Mouse (Mus musculus) gastrocnemius, adult 2 months (tissue): Measurements from ENCODE around the gene Scube1. TPM values are rescaled to one million over a fixed set of nuclear protein-coding genes. Genes with fewer than 3 reads are reported as not detected.

Source experiments
- DNase-seq: peaks from one replicate; pipeline ENCODE4 v3.0.0; 2022
- H3K27ac ChIP-seq: fragments of 200-600 bp; 2 replicates; pipeline ENCODE4 v1.8.1; 2022; ENCODE audit warnings: mild to moderate bottlenecking
- H3K4me3 ChIP-seq: fragments of 200-600 bp; 2 replicates; pipeline ENCODE4 v1.8.1; 2022; ENCODE audit warnings: mild to moderate bottlenecking, moderate library complexity
- CTCF ChIP-seq: fragments of 200-600 bp; IDR thresholded peaks from 2 replicates; pipeline ENCODE4 v1.8.1; 2022; ENCODE audit warnings: antibody characterized with exemption, mild to moderate bottlenecking, moderate library complexity
- intact Hi-C: fragments of 180-260 bp; cut with DNase I; formaldehyde crosslinking; loops from one replicate; pipeline ENCODE4 v1.15.1; 2025
- total RNA-seq, 2 experiments: library from RNA; stranded (reverse); gene quantifications; 2 replicates each; pipeline ENCODE4 v1.2.3; 2021

Scube1 gene
- total RNA-seq, 2 experiments from 2014 or later, result 0.18 to 0.45 TPM

DNA sequence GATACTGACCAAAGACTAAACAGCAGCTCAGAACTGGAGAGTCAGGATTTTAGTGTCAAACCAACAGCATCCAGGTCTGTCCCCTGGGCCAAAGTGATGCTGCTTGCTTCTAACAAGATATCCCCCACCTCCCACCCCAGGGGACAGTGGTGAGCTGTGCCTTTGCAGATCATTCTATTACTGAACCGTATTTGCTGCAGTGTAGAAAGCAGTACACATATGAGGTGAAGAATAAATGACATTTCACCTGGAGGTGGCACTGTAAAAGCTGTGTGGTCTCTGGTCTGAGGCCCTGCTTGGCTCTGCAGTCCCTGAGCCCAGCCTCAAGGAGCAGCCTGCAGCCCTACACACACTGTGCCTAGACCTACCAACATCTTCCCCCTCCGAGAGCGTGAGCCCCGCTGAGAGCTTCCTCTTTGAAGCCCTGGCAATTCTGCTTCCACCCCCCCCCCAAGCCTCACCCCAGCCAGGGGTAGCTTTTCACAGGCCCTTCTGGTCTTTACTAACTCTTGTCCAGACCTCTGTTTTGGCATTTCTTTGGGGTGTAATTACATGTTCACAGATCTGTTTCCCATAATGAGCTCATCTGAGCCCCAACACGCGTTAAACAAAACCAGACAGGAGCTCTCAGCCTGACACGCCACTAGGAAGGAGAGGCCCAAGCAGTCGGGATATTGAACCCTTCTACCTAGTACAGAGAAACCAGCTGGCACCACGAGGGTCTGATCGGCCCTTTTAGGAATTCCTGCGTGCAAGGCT lies 24.8 kb downstream of the Scube1 start:
- intact Hi-C loops, result no loop called here
- Histone ChIP-seq H3K27ac (no peak overlapping the region), H3K4me3 (no peak overlapping the region)
- TF ChIP-seq CTCF, result no peak
- DNase-seq, result no peak

DNA sequence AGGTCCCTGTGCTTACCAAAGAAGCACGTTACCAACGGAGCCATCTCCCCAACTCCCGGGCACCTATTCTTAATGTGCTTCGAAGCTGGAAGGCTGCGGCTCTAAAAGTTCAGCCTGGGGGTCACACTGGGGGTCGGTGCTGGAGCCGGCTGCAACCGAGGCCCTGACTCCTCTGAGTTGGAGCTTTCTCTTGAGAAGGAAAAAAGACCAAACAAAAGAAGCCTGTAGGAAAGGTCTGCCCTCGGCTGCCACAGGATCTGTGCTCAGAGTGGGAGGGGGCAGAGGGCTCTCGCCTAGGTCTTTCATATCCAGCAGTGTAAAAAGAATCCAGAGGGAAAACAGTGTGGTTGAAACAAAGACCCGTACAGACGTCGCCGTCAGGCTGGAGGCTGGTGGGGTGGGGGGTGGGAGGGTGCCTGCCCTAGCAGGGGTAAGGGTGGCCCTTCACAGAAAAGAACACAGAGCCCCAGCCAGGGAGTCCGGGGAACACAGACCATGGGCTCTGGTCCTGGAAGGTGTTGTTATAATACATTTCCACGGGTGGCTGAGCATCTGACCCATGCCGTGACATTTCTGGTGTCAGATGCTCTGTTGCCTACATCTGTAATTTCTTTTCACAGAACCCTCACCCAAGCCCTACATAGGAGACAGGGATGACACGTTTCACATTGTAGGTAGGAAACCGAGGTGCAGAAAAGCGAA lies 25.5 kb downstream of the Scube1 start:
- no peak for TF ChIP-seq CTCF
- intact Hi-C loops, result no loop called here
- no peak for DNase-seq

DNA sequence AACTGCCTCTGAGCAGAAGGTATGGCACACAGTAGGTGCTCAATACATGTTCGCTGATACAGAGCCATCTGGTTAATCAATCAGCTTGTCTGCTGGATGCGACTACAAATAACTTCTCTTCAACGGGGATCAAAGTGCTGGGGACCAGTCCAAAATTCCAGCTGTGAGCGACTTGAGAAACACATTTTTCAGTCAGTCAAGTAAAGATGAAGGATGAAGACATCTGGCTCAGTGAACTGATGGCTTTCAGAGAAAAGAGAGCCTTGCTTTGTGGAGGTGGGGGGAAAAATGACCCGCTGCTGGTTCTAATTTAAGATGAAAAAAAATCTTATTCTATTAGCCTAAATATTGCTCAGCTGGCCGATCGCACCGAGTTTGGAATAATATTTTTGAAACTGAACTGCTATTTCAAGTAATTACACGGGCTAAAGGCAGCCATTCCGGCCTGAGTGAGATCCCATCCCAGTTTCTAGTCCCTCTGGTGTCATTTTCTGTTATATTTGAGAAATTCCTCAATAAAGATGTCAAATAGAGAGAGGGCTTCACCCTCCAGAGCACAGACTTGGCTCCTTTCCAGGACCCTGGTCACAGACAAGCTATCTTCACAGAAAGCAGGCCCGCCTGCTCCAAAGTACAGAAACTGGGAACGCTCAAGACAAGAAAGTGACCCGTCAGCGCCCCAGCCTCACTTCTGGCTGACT lies 28.0 kb downstream of the Scube1 start:
- DNase-seq, result no peak
- H3K27ac ChIP-seq, result no peak overlapping the region
- no peak for TF ChIP-seq CTCF
- intact Hi-C loops, result no loop called here
- H3K4me3 ChIP-seq, result no peak overlapping the region

More for the DNA sequence above, 25.5 kb downstream of the Scube1 start:
- H3K4me3 ChIP-seq, result no peak overlapping the region
- no peak overlapping the region for H3K27ac ChIP-seq

DNA sequence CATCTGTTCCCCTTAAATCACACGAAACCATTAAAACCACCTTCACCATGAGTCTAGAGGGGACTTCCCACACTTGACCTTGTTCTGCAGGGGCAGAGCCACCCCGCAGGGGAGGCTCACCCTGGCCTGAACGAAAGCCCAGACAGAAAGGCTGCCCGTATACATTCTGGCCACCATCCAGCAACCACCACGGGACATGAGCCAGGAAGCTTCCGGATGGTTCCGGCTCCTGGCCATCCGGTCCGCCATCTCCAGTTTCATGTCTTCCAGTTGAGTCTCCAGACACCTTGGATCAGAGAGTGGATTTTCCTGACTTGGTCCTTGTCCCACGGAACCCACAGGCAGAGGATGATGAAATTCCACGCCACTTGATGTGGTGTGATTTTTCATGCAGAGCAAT lies 29.7 kb downstream of the Scube1 start:
- Histone ChIP-seq H3K27ac (no peak overlapping the region), H3K4me3 (no peak overlapping the region)
- intact Hi-C loops, result no loop called here
- no peak for DNase-seq
- no peak for TF ChIP-seq CTCF

DNA sequence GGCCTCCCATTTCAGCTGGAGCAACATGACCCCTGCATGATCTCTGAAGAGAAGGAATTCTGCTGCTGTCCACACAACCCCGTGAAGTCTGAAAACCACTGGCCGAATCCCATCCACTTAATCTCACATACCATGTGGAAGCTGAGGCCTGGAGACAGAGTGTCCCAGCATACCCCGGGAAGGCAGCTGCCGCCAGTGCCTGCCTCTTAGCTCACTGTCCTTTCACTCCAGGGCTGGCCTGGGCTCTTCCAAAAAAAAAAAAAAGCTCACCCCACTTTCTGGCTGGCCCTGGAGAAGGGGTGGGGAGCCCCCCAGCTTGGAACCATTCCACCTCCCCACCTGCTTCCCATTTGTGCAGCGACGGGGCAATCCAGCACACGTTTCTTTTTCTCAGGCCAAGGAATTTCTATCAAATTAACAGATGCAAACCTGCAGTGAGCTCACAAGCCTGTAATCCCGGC lies 32.9 kb downstream of the Scube1 start:
- no peak for TF ChIP-seq CTCF
- peak; percentile 36 for DNase-seq
- intact Hi-C loops, result no loop called here
- Histone ChIP-seq H3K27ac (no peak overlapping the region), H3K4me3 (no peak overlapping the region)

DNA sequence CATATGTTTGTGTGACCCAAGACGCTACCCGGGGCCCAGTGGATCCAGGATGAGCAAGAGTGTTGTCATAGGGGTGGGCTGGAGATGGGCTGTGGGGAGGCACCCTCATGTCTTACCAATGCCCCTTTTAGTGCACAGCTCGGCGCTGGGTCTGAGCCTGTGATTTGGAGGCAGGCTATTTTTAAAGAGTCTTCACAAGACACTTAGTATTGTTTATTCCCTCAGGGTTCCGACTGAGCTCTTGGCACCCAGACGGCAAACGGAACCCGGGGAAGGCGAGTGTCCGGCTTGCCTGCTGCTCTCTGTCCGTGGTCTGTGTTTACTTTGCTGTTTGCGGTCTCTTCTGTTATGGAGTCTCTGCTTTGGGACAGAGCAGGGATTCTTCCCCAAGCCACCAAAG lies 34.9 kb downstream of the Scube1 start:
- DNase-seq, result no peak
- no peak for TF ChIP-seq CTCF

DNA sequence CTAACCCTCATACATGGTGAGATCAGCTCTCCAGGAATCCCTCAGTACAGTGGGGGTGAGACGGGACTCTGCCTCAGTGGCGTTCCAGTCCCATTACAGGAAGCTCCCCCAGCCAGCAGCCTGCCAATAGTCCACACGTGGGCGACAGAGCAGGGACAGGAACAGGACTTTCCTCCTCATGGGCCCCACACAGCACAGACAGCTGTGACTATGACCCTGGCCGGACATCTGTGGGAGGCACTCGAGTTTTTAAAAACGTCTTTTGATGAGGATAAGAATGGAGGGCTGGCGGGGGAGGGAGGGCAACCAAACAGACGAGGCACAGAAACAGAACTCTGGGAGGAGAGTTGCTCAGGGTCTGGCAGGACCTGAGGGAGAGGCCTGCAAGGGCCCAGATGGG lies 38.2 kb downstream of the Scube1 start:
- H3K27ac ChIP-seq, result no peak overlapping the region
- intact Hi-C loops, result no loop called here
- DNase-seq, result no peak
- H3K4me3 ChIP-seq, result no peak overlapping the region
- TF ChIP-seq CTCF, result no peak

More for the DNA sequence above, 34.9 kb downstream of the Scube1 start:
- Histone ChIP-seq H3K4me3 (no peak overlapping the region), H3K27ac (no peak overlapping the region)
- intact Hi-C loops, result no loop called here

DNA sequence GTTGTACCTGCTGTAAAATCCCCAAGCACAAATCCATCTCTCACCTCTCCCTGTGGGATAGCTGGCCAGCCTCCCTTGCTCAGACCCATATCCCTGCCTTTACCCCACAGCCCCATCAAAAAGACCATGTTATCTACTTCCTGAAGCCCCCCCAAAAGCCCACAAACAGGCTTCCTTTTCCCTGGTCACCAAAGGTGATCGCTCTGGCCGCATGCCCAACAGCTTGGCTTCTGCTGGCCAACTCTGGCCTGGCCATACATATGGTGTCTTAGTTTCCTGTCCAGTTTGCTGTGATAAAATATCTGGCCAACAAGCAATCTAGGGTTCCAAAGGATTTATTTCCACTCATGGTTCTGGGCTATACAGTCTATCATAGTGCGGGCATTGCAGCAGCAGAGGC lies 38.9 kb downstream of the Scube1 start:
- Histone ChIP-seq H3K27ac (no peak overlapping the region), H3K4me3 (no peak overlapping the region)
- DNase-seq, result no peak
- intact Hi-C loops, result no loop called here
- TF ChIP-seq CTCF, result no peak

DNA sequence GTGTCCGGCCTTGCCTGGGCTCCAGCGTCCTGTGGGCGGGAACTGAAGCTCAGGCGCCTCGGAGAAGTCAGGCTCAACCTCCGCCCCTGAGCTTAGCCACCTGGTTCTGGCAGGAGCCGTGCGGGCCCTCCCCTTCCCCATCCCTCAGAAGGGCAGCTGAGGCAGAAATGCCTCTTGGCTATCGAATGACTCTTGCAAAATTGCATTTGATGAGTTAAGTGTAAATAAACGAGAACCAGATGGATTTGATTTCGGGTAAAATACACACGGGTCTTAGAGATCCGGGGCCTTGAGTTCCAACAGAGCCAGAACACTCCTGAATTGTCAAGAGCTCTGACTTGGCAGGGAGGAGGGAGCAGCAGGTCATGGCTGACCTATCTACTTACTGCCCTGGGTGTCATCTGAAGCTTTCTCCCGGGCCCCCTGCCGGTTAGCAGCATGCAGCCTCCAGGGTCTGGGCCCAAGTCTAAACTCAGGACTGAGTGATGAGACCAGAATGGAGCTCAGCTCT lies 41.7 kb downstream of the Scube1 start:
- DNase-seq, result peak; percentile 34
- Histone ChIP-seq H3K27ac (no peak overlapping the region), H3K4me3 (no peak overlapping the region)
- intact Hi-C loops, result no loop called here
- no peak for TF ChIP-seq CTCF

DNA sequence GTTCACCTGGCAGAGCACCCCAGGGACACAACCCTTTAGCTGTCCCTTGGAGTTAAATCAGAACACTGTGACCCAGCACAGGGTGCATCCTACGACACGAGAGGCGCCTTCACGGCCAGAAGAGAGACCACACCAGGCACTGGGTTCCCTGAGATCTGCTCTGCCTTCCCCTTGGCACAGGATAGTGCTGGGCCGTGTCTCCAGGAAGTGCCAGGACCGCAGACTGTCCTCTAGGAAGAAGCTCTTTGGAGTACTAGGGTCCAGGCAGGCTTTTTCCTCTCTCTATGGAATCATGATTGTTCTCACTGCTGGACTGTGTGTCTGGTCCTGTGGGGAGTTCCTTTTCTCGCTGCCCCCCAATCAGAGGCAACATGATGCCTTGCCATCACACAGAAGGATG lies 44.5 kb downstream of the Scube1 start:
- no peak overlapping the region for H3K4me3 ChIP-seq
- intact Hi-C loops, result no loop called here
- TF ChIP-seq CTCF, result no peak

DNA sequence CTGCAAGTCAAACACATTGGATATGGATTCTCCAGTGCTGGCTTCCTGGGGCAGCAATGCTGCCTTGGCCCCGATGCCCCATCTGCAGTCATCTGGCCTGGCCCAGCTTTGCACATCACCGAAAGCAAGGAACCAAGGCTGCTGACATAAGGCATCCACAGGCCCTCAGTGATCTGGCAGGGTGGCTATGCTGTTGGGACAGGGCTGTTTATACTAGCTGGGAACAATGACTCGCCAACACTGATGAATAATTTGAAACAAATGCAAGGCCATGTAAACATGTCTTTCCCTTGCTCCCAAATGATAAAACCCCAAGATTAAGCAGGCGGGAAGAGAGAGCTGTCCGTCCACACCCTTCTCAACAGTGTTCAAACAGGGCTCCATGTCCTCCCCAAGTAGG lies 45.1 kb downstream of the Scube1 start:
- intact Hi-C loops, result no loop called here
- no peak for TF ChIP-seq CTCF
- Histone ChIP-seq H3K27ac (no peak overlapping the region), H3K4me3 (no peak overlapping the region)
- DNase-seq, result no peak

More for the DNA sequence above, 44.5 kb downstream of the Scube1 start:
- no peak overlapping the region for H3K27ac ChIP-seq
- no peak for DNase-seq

DNA sequence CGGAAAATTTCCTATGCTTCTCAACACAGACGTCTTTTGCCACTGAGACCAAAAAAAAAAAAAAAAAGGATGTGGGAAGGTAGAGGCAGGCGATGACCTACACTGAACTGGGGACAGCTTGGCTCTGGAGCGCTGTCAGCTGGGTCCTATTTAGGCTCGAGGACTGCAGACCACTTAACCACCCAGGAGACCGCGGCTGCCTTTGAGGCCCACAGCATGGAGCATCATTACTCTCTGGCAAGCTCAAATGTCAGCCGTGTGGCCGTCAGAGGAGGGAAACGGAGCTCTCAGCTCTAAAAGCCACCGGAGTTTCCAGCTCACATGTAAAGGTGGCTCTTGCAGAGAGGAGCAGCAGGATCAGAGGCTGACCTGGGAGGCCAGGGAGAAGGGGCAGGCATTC lies 46.2 kb downstream of the Scube1 start:
- no peak for TF ChIP-seq CTCF
- intact Hi-C loops, result no loop called here
- DNase-seq, result no peak
- Histone ChIP-seq H3K4me3 (no peak overlapping the region), H3K27ac (no peak overlapping the region)

DNA sequence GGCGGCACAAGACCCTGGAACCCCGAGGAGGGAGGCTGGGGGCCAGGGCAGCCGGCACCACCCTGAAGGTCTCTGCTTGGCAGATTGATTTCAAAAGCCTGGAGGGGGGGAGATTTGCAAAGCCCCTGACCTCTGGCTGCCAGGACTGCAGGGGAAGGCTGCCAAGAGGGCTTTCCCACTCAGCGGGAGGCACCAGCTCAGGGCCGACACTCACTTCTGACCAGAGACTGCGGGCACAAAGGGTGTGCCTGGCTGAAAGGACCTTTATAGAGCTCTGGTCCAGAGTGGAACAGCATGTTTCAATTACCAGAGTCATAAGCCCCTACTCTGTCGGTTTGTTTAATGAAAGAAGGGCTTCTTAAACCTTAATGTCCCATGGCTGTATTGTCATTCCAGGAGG lies 46.7 kb downstream of the Scube1 start:
- intact Hi-C loops, result no loop called here
- Histone ChIP-seq H3K27ac (no peak overlapping the region), H3K4me3 (no peak overlapping the region)
- DNase-seq, result no peak
- no peak for TF ChIP-seq CTCF
